Mouse (Mus musculus) embryo, embryonic 11 days (tissue): ENCODE results near the gene Hdac10.
A peak's percentile ranks its signal among the peaks of the same experiment; 100 is the strongest.

ENCODE experiments used
- DNase-seq: peaks from one replicate; pipeline ENCODE4 v3.0.0-alpha.2; 2015

Hdac10 gene

GRCm38 (mm10) chr15:89147895-89148294, 19.4 kb upstream of the Hdac10 start:
- DNase-seq = no peak

- DNase-seq = no peak
Measured at GRCm38 (mm10) chr15:89147456-89147855, 19.0 kb upstream of the Hdac10 start.

- DNase-seq = no peak
Measured at GRCm38 (mm10) chr15:89147024-89147423, 18.5 kb upstream of the Hdac10 start.

- DNase-seq = peak; percentile 64
Measured at GRCm38 (mm10) chr15:89146537-89146936, 18.0 kb upstream of the Hdac10 start.

GRCm38 (mm10) chr15:89145813-89146350, 17.4 kb upstream of the Hdac10 start:
- no peak for DNase-seq

- DNase-seq = no peak
Measured at GRCm38 (mm10) chr15:89144965-89145364, 16.5 kb upstream of the Hdac10 start.

GRCm38 (mm10) chr15:89143134-89143533, 14.6 kb upstream of the Hdac10 start:
- DNase-seq = no peak

- DNase-seq = no peak
Measured at GRCm38 (mm10) chr15:89141905-89142304, 13.4 kb upstream of the Hdac10 start.

GRCm38 (mm10) chr15:89141443-89141842, 12.9 kb upstream of the Hdac10 start:
- DNase-seq = no peak

- peak; percentile 83 for DNase-seq
Measured at GRCm38 (mm10) chr15:89140659-89141252, 12.3 kb upstream of the Hdac10 start, which contains the start of gene Mapk12. Gene Mapk12 (minus strand): TSS chr15:89140703.

- DNase-seq = peak; percentile 68
Measured at GRCm38 (mm10) chr15:89140048-89140658, 11.7 kb upstream of the Hdac10 start.

- no peak for DNase-seq
Measured at GRCm38 (mm10) chr15:89138531-89138930, 10.0 kb upstream of the Hdac10 start.

- DNase-seq = no peak
Measured at GRCm38 (mm10) chr15:89138046-89138405, 9.5 kb upstream of the Hdac10 start.

- no peak for DNase-seq
Measured at GRCm38 (mm10) chr15:89137378-89138045, 9.0 kb upstream of the Hdac10 start.

- no peak for DNase-seq
Measured at GRCm38 (mm10) chr15:89136461-89137155, 8.1 kb upstream of the Hdac10 start.

GRCm38 (mm10) chr15:89131316-89131715, 2.8 kb upstream of the Hdac10 start:
- DNase-seq = no peak

- no peak for DNase-seq
Measured at GRCm38 (mm10) chr15:89130245-89130644, 1.7 kb upstream of the Hdac10 start.

GRCm38 (mm10) chr15:89127364-89127940, 1.0 kb downstream of the Hdac10 start:
- no peak for DNase-seq

- DNase-seq = no peak
Measured at GRCm38 (mm10) chr15:89126622-89127021, 1.9 kb downstream of the Hdac10 start.

GRCm38 (mm10) chr15:89125351-89125750, 3.1 kb downstream of the Hdac10 start:
- no peak for DNase-seq

GRCm38 (mm10) chr15:89124312-89124711, 4.2 kb downstream of the Hdac10 start:
- DNase-seq = no peak

GRCm38 (mm10) chr15:89123595-89123994, 4.9 kb downstream of the Hdac10 start:
- peak; percentile 66 for DNase-seq
